Mouse (Mus musculus): ENCODE data around the gene Snx8.

- TF ChIP-seq GATA1 (IDR thresholded peaks at IDR 0.05; ENCODE audit: low read length), result no peak
- TF ChIP-seq TAL1 (IDR thresholded peaks at IDR 0.05; ENCODE audit: low read length), result no peak
Observed at GRCm38 (mm10) chr5:140419442-140420080, 30.5 kb upstream of the Snx8 start.

Data from erythroblast, embryonic 14.5 days (primary cell).